Mouse (Mus musculus): ENCODE results near the gene Ptprj.

DNA sequence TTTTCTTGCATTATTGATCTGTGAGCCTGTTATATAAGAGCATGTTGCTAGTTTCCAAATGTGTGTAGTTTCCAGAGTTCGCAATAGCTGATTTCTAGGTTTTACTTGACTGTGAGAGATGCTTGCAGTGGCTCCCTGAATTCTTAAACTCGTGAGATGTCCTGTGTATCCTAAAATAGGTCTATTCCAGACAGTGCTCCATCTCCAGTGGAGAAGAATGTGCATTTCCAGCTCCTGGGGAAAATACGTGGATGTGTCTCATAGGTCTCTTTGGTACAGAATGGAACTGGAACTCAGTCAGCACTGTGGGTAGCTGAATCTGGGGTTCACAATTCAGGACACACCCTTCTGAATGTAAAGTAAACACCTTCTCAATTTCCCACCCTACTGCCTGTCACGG lies 107.7 kb downstream of the Ptprj start:
- no peak for TF ChIP-seq CTCF (IDR thresholded peaks at IDR 0.05; ENCODE audit: low read depth, low read length)
- TF ChIP-seq POLR2A (IDR thresholded peaks at IDR 0.05; ENCODE audit: extremely low read depth, insufficient read depth, low read length): no peak
